Mouse (Mus musculus): ENCODE measurements around the gene Capn11.

The Capn11 gene

GRCm38 (mm10) chr17:45681588-45681987, 22.5 kb upstream of the Capn11 start:
- no peak for DNase-seq

GRCm38 (mm10) chr17:45680391-45680980, 21.4 kb upstream of the Capn11 start:
- DNase-seq: peak; percentile 66

- DNase-seq: peak; percentile 86
These were observed 19.0 kb upstream of the Capn11 start for GRCm38 (mm10) chr17:45678106-45678505.

- DNase-seq: no peak
These were observed 13.5 kb upstream of the Capn11 start for GRCm38 (mm10) chr17:45672598-45672997.

GRCm38 (mm10) chr17:45671821-45672220, 12.7 kb upstream of the Capn11 start:
- DNase-seq: no peak

- DNase-seq: no peak
These were observed 8.9 kb upstream of the Capn11 start for GRCm38 (mm10) chr17:45667986-45668385.

- no peak for DNase-seq
These were observed 8.4 kb upstream of the Capn11 start for GRCm38 (mm10) chr17:45667481-45667880.

- peak; percentile 13 for DNase-seq
These were observed 7.0 kb upstream of the Capn11 start for GRCm38 (mm10) chr17:45666091-45666490.

GRCm38 (mm10) chr17:45664608-45665007, 5.5 kb upstream of the Capn11 start:
- no peak for DNase-seq

GRCm38 (mm10) chr17:45663106-45663919, 4.2 kb upstream of the Capn11 start:
- peak; percentile 85 for DNase-seq

GRCm38 (mm10) chr17:45655820-45656219, 3.3 kb downstream of the Capn11 start:
- DNase-seq: peak; percentile 48

- DNase-seq: no peak
These were observed 5.9 kb downstream of the Capn11 start for GRCm38 (mm10) chr17:45653233-45653632.

GRCm38 (mm10) chr17:45644185-45644584, 14.9 kb downstream of the Capn11 start:
- DNase-seq: no peak

- DNase-seq: peak; percentile 86
These were observed 16.4 kb downstream of the Capn11 start for GRCm38 (mm10) chr17:45642701-45643100.

GRCm38 (mm10) chr17:45641981-45642380, 17.1 kb downstream of the Capn11 start:
- DNase-seq: no peak

- no peak for DNase-seq
These were observed 20.4 kb downstream of the Capn11 start for GRCm38 (mm10) chr17:45638596-45639295.

GRCm38 (mm10) chr17:45634033-45634432, 25.1 kb downstream of the Capn11 start:
- DNase-seq: no peak

- no peak for DNase-seq
These were observed 27.2 kb downstream of the Capn11 start for GRCm38 (mm10) chr17:45631940-45632339.

- DNase-seq: no peak
These were observed 28.1 kb downstream of the Capn11 start for GRCm38 (mm10) chr17:45630992-45631391.

- DNase-seq: peak; percentile 82
These were observed 29.0 kb downstream of the Capn11 start for GRCm38 (mm10) chr17:45629861-45630694.

GRCm38 (mm10) chr17:45628885-45629855, 30.0 kb downstream of the Capn11 start:
- peak; percentile 65 for DNase-seq

- no peak for DNase-seq
These were observed 31.0 kb downstream of the Capn11 start for GRCm38 (mm10) chr17:45628160-45628559.

Measured in kidney, postnatal 10 days (tissue).